In the genomic region with DNA sequence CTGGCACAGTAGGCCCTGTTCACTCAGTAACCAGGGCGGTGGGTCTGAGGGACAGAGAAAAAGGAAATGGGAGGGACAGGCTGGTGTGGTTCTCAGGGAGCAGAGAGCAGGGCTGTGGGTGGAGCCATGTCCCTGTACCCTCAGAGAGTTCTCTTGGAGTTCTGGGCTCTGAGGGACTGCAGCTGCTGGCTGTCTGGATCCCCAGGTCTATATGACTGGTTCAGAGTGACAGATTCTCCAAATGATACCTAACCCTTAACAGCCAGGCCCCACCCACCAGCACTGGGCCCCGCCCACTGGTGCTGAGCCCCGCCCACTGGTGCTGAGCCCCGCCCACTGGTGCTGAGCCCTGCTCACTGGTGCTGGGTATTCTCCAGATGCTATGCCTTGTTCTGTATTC, we compare ENCODE assay signal across 9 mouse cellular contexts. TPM values are rescaled to one million over a fixed set of nuclear protein-coding genes. Genes with fewer than 3 reads are reported as not detected.
DNase-seq lines count a peak whose midpoint lies in the region; TF ChIP-seq lines count a peak whose summit lies in the region.
"Had no signal": no experiment of that assay in that cellular context is flagged by ENCODE, and none has a peak within 500 bp of the region (broad histone marks: within the 10 kb centered on the region; RNA-seq: fewer than 3 reads in every experiment).

No protein-coding gene starts in this region.

- 46% methylated on average over 4 of the region's 4 CpGs for WGBS in lung, adult 2 months

- DNase-seq in layer of hippocampus, adult 11-12 months (ENCODE audit: low spot score): peak; percentile 53
- DNase-seq in layer of hippocampus, adult 8-10 months (ENCODE audit: low spot score in 2 of 2): no peak
- peak; percentile 56 to 57 for DNase-seq in heart, postnatal 36 days
- DNase-seq in lung, adult 2 months: no peak
- DNase-seq in spleen, postnatal 4 days (ENCODE audit: low spot score in 2 of 2): peak; percentile 74 to 89
- no peak for DNase-seq in MN1 (ENCODE audit: low spot score)
- no peak for DNase-seq in retina, embryonic 14.5 days (ENCODE audit: low spot score)
- no peak for DNase-seq in right cerebral cortex, postnatal 4 days

- peak overlapping the region; percentile 67 for H3K4me3 ChIP-seq in lung, adult 2 months (replicated peaks; ENCODE audit: extremely low read depth, low read depth, low read length)

- intact Hi-C loops in heart, postnatal 36 days (cut with DNase I): no loop called here

- H3K4me1 ChIP-seq in lung, adult 2 months (ENCODE audit: control insufficient read depth, insufficient read depth, low read length): peaks cover 2% of the 10 kb centered on the region; the same call in 1 of the 2 replicates

- TF ChIP-seq CTCF in lung, adult 2 months (IDR thresholded peaks at IDR 0.05; ENCODE audit: insufficient read depth, low read length): no peak

- no peak for TF ChIP-seq POLR2A in lung, adult 2 months (IDR thresholded peaks at IDR 0.05; ENCODE audit: borderline replicate concordance, extremely low read depth, low read depth, low read length)

RNA-seq across cellular contexts. Expression of gene Cyth4, which starts 0.9 kb away (rescaled TPM):
- 10 to 100 TPM; 21.5 to 50.0 (median 36.0) TPM for total RNA-seq in layer of hippocampus, adult 8-10 months (2022)
- 1 to 10 TPM; 5.3 to 7.7 TPM for total RNA-seq in heart, postnatal 36 days (2021)
- 42.8 and 45.5 TPM in 2 replicates for polyA plus RNA-seq in lung, adult 2 months (2012; rRNA removed)

RNA-seq across cellular contexts. Expression of gene Rac2, which starts 25.1 kb away (rescaled TPM):
- total RNA-seq in layer of hippocampus, adult 8-10 months (2022): 10 to 100 TPM in 1 of 4 experiments, 1 to 10 TPM in 3; 1.5 to 21.5 (median 4.6) TPM
- 1 to 10 TPM; 2.7 to 7.4 TPM for total RNA-seq in heart, postnatal 36 days (2021)
- 145 and 187 TPM in 2 replicates for polyA plus RNA-seq in lung, adult 2 months (2012; rRNA removed)

RNA-seq across cellular contexts. Expression of gene Sstr3, which starts 53.2 kb away (rescaled TPM):
- total RNA-seq in layer of hippocampus, adult 8-10 months (2022): 10 to 100 TPM; 25.8 to 31.9 (median 27.1) TPM
- not detected for total RNA-seq in heart, postnatal 36 days (2021)
- 0.02 and 0.03 TPM in 2 replicates for polyA plus RNA-seq in lung, adult 2 months (2012; rRNA removed)
- polyA plus RNA-seq: heart, embryonic 16.5 days had no signal

Comparison
In these comparisons a context has a peak if more than half of its experiments do, and no peak if none do; other contexts are left out.
1. DNase-seq: peak in layer of hippocampus, adult 11-12 months (single experiment), heart, postnatal 36 days (2 of 2) and spleen, postnatal 4 days (2 of 2); none in layer of hippocampus, adult 8-10 months (0 of 2), lung, adult 2 months (single experiment), MN1 (single experiment), retina, embryonic 14.5 days (single experiment) and right cerebral cortex, postnatal 4 days (single experiment).
2. RNA of gene Sstr3, which starts 53.2 kb away (total RNA-seq): 25.8 to 31.9 TPM in layer of hippocampus, adult 8-10 months; not detected in heart, postnatal 36 days; every median in the first group is over 10 times any median in the second.